Mouse (Mus musculus): ENCODE data around the gene Nap1l1. TPM values are rescaled to one million over a fixed set of nuclear protein-coding genes. Genes with fewer than 3 reads are reported as not detected.
A peak's percentile ranks its signal among the peaks of the same experiment; 100 is the strongest.
"Not testable (repeated sequence)": the region's sequence is repeated elsewhere in the genome, so short reads cannot be mapped to it uniquely, and the experiment has no call there.

Gene Nap1l1
- 372 and 407 TPM in 2 replicates for polyA plus RNA-seq (2014; fragmentation: Nextera tagmentation; extraction: Ambion mirVana)

DNA sequence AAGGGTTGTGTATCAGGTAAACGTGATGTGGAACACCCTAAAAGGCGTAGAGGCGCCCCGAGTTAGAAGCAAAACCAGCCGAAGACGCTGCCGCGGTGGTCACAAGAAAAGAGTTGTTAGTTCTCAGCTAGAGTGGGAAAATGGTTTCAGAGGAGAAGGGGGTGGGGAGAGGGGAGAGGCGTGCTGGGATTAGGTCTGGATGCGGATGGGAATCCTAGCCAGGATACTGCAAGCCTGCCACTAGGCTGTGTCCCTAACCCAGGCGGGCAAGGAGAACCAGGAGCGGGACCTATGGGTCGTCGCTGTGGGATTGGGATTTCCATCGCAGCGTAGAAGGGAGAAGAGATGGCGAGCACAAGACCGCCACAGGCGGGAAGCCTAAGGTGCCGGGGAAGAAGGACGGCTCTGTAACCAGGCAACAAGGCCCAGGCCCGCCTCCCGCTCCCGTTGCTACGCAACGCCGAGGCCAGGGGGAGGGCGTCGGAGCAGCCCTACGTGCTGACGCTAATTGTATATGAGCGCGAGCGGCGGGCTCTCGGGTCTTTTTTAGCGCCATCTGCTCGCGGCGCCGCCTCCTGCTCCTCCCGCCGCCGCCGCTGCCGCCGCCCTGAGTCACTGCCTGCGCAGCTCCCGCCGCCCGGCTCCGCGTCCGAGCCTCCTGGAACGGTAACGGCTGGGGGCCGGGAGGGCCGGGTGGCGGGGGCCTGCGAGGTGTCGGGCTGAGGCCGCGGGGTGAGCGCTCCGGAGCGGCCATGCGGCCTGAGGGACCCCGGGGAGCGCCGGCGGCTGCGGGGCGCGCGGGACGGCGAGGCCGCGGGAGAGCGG is at the start of gene Nap1l1:
Gene Nap1l1 (plus strand): TSS at position 538 of the 825 bp plus-strand sequence.
- peak within 1 kb of the TSS; percentile 60 for H3K4me2 ChIP-seq (replicated peaks; ENCODE audit: low read depth, low read length)
- ATAC-seq (ENCODE audit: low FRiP score) = peak; percentile 99
- peak; percentile 99 for DNase-seq (ENCODE audit: low spot score)
- no peaks in the 10 kb centered on the region for H3K27me3 ChIP-seq (ENCODE audit: control insufficient read depth, insufficient read depth, low read length)
- WGBS = under 1% methylated on average over 67 of the region's 80 CpGs
- peaks cover 4% of the 10 kb centered on the region for H3K4me1 ChIP-seq (replicated peaks; ENCODE audit: control insufficient read depth, insufficient read depth, low read length)
- H3K9ac ChIP-seq (ENCODE audit: low read depth, low read length) = peak within 1 kb of the TSS; percentile 94
- H3K36me3 ChIP-seq (ENCODE audit: control insufficient read depth, insufficient read depth, low read length) = no peaks in the 10 kb centered on the region
- no peaks in the 10 kb centered on the region for H3K9me3 ChIP-seq (ENCODE audit: control insufficient read depth, low read length)
- peak within 1 kb of the TSS; percentile 96 for H3K27ac ChIP-seq (ENCODE audit: low read depth, low read length)
- H3K4me3 ChIP-seq (ENCODE audit: low read depth, low read length) = peak within 1 kb of the TSS; percentile 91

DNA sequence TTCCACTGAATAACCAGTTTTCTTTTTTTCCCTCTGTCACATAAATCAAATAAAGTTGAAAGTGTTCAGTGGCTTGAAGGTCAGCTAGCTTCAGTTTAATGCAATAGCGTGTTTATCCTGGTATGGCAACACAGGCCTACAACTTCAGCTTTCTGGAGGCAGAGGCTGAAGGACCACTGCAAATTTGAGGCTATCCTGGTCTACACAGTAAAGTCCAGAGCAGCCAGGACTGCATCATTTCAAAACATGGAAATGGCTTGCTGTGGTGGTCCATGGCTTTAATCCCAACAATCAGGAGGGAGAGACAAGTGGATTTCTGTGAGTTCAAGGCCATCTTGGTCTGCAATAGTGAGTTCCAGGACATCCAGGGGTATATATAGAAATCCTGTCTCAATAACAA is 46.5 kb upstream of the Nap1l1 start:
- H3K4me3 ChIP-seq (ENCODE audit: low read depth, low read length) = no peak overlapping the region
- H3K36me3 ChIP-seq (ENCODE audit: control insufficient read depth, insufficient read depth, low read length) = no peaks in the 10 kb centered on the region
- 97% methylated on average over 1 of the region's 1 CpGs for WGBS

GRCm38 (mm10) chr10:111433502-111433901 is 39.5 kb upstream of the Nap1l1 start:
- Histone ChIP-seq H3K4me3 (ENCODE audit: low read depth, low read length) (no peak overlapping the region), H3K4me1 (replicated peaks; ENCODE audit: control insufficient read depth, insufficient read depth, low read length) (no peaks in the 10 kb centered on the region), H3K36me3 (ENCODE audit: control insufficient read depth, insufficient read depth, low read length) (no peaks in the 10 kb centered on the region), H3K27ac (ENCODE audit: low read depth, low read length) (no peak overlapping the region), H3K27me3 (ENCODE audit: control insufficient read depth, insufficient read depth, low read length) (no peaks in the 10 kb centered on the region), H3K4me2 (replicated peaks; ENCODE audit: low read depth, low read length) (no peak overlapping the region), H3K9ac (ENCODE audit: low read depth, low read length) (no peak overlapping the region), H3K9me3 (ENCODE audit: control insufficient read depth, low read length) (no peaks in the 10 kb centered on the region)
- DNase-seq (ENCODE audit: low spot score) (no peak), ATAC-seq (ENCODE audit: low FRiP score) (no peak)
- WGBS = 92% methylated on average over 3 of the region's 3 CpGs

More for the DNA sequence above, 46.5 kb upstream of the Nap1l1 start:
- no peaks in the 10 kb centered on the region; the same call in 1 of the 2 replicates for H3K4me1 ChIP-seq (replicated peaks; ENCODE audit: control insufficient read depth, insufficient read depth, low read length)
- no peak overlapping the region for H3K9ac ChIP-seq (ENCODE audit: low read depth, low read length)
- ATAC-seq (ENCODE audit: low FRiP score) = no peak
- no peaks in the 10 kb centered on the region for H3K9me3 ChIP-seq (ENCODE audit: control insufficient read depth, low read length)
- no peak overlapping the region for H3K4me2 ChIP-seq (replicated peaks; ENCODE audit: low read depth, low read length)
- H3K27me3 ChIP-seq (ENCODE audit: control insufficient read depth, insufficient read depth, low read length) = no peaks in the 10 kb centered on the region
- DNase-seq (ENCODE audit: low spot score) = no peak
- H3K27ac ChIP-seq (ENCODE audit: low read depth, low read length) = no peak overlapping the region

DNA sequence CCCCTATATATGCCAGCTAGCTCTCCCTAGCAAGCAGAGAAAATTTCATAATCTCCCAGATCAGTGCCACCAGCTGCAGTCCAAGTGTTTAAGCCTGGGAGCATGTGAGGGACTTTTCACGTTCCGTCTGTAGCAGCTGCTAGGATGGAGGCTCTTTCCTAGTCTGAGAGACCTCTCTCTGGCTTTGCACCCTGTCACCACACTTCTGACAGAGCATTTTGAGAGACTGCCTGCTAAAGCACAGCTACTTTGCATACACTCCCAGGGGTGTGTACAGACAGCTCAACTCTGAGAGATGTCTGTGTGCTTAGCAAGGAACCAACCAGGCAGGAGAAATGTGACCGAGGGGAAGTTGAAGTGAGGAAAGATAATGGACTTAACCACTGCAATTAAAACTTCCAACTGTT is 32.0 kb upstream of the Nap1l1 start:
- no peaks in the 10 kb centered on the region for H3K27me3 ChIP-seq (ENCODE audit: control insufficient read depth, insufficient read depth, low read length)
- no peak overlapping the region for H3K4me3 ChIP-seq (ENCODE audit: low read depth, low read length)
- H3K4me2 ChIP-seq (replicated peaks; ENCODE audit: low read depth, low read length) = no peak overlapping the region
- 78% methylated on average over 3 of the region's 3 CpGs for WGBS
- H3K4me1 ChIP-seq (replicated peaks; ENCODE audit: control insufficient read depth, insufficient read depth, low read length) = no peaks in the 10 kb centered on the region
- no peak for DNase-seq (ENCODE audit: low spot score)
- no peaks in the 10 kb centered on the region for H3K9me3 ChIP-seq (ENCODE audit: control insufficient read depth, low read length)
- no peak for ATAC-seq (ENCODE audit: low FRiP score)
- H3K36me3 ChIP-seq (ENCODE audit: control insufficient read depth, insufficient read depth, low read length) = no peaks in the 10 kb centered on the region
- H3K9ac ChIP-seq (ENCODE audit: low read depth, low read length) = no peak overlapping the region
- no peak overlapping the region for H3K27ac ChIP-seq (ENCODE audit: low read depth, low read length)

- no peak overlapping the region for H3K4me3 ChIP-seq (ENCODE audit: low read depth, low read length)
- no peaks in the 10 kb centered on the region for H3K4me1 ChIP-seq (replicated peaks; ENCODE audit: control insufficient read depth, insufficient read depth, low read length)
- no peak overlapping the region for H3K27ac ChIP-seq (ENCODE audit: low read depth, low read length)
- ATAC-seq (ENCODE audit: low FRiP score) (no peak), DNase-seq (ENCODE audit: low spot score) (no peak)
- no peak overlapping the region for H3K9ac ChIP-seq (ENCODE audit: low read depth, low read length)
- H3K4me2 ChIP-seq (replicated peaks; ENCODE audit: low read depth, low read length) = no peak overlapping the region
- no peaks in the 10 kb centered on the region for H3K36me3 ChIP-seq (ENCODE audit: control insufficient read depth, insufficient read depth, low read length)
- no peaks in the 10 kb centered on the region for H3K27me3 ChIP-seq (ENCODE audit: control insufficient read depth, insufficient read depth, low read length)
- H3K9me3 ChIP-seq (ENCODE audit: control insufficient read depth, low read length) = no peaks in the 10 kb centered on the region
- WGBS = 72% methylated on average over 9 of the region's 9 CpGs
These were observed 28.8 kb upstream of the Nap1l1 start for GRCm38 (mm10) chr10:111444199-111444598.

DNA sequence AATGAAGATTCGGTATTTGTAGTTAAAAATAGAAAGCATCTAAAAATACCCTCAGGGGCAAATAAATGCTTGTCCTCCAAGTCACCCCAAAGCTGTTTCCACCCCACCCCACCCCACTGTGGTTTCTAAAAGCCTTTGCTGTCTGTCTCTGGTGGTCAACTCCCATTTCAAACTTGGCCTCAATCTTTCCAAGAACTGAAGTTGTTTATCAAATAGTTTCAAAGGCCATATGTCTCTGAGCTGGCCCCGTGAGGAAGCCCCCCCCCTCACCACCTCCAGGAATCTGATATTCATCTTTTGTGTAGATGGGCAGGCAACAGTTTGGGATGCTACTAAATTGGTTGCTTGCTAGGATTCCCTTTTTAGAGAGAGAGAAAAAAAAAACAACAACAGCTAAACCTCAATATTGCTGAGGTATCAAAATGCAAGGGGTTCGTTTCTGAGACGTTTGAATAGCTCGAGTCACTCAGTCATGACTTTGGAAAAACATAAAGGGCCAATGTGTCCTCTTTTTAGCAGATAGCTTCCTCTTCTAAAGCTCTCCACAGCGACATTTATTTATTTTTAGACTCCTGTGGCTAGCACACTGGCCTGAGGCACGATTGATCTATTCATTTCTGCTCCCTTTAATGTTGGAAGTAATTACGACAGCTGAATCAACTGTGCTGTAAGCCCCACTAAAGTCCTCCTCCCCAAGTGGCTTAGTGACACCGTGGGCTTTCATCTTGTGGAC is 26.9 kb upstream of the Nap1l1 start:
- Histone ChIP-seq H3K27me3 (ENCODE audit: control insufficient read depth, insufficient read depth, low read length) (no peaks in the 10 kb centered on the region), H3K4me3 (ENCODE audit: low read depth, low read length) (no peak overlapping the region), H3K36me3 (ENCODE audit: control insufficient read depth, insufficient read depth, low read length) (no peaks in the 10 kb centered on the region), H3K4me1 (replicated peaks; ENCODE audit: control insufficient read depth, insufficient read depth, low read length) (no peaks in the 10 kb centered on the region), H3K4me2 (replicated peaks; ENCODE audit: low read depth, low read length) (no peak overlapping the region), H3K9ac (ENCODE audit: low read depth, low read length) (no peak overlapping the region), H3K27ac (ENCODE audit: low read depth, low read length) (no peak overlapping the region), H3K9me3 (ENCODE audit: control insufficient read depth, low read length) (no peaks in the 10 kb centered on the region)
- DNase-seq (ENCODE audit: low spot score) (no peak), ATAC-seq (ENCODE audit: low FRiP score) (no peak)
- 50% methylated on average over 9 of the region's 9 CpGs for WGBS

GRCm38 (mm10) chr10:111446672-111447008 is 26.4 kb upstream of the Nap1l1 start:
- WGBS = 81% methylated on average over 3 of the region's 3 CpGs
- ATAC-seq (ENCODE audit: low FRiP score); H3K27ac ChIP-seq (ENCODE audit: low read depth, low read length): not testable (repeated sequence)

DNA sequence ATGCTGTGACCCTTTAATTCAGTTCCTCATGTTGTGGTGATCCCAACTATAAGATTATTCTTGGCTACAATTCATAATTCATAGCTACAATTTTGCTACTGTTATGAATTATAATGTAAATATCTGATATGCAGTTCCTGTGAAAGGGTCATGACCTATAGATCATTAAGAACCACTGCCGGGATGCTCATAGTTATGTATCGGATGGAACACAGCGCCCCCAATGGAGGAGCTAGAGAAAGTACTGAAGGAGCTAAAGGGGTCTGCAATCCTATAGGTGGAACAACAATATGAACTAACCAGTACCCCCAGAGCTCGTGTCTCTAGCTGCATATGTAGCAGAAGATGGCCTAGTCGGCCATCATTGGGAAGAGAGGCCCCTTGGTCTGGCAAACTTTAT is 23.4 kb upstream of the Nap1l1 start:
- not testable (repeated sequence) for H3K4me2 ChIP-seq (replicated peaks; ENCODE audit: low read depth, low read length); H3K4me1 ChIP-seq (replicated peaks; ENCODE audit: control insufficient read depth, insufficient read depth, low read length); H3K9me3 ChIP-seq (ENCODE audit: control insufficient read depth, low read length); H3K27me3 ChIP-seq (ENCODE audit: control insufficient read depth, insufficient read depth, low read length); H3K36me3 ChIP-seq (ENCODE audit: control insufficient read depth, insufficient read depth, low read length); H3K9ac ChIP-seq (ENCODE audit: low read depth, low read length); H3K27ac ChIP-seq (ENCODE audit: low read depth, low read length); ATAC-seq (ENCODE audit: low FRiP score); DNase-seq (ENCODE audit: low spot score); H3K4me3 ChIP-seq (ENCODE audit: low read depth, low read length)
- WGBS = 66% methylated on average over 5 of the region's 5 CpGs

More at GRCm38 (mm10) chr10:111446672-111447008, 26.4 kb upstream of the Nap1l1 start:
- H3K9me3 ChIP-seq (ENCODE audit: control insufficient read depth, low read length); H3K4me2 ChIP-seq (replicated peaks; ENCODE audit: low read depth, low read length); H3K36me3 ChIP-seq (ENCODE audit: control insufficient read depth, insufficient read depth, low read length); DNase-seq (ENCODE audit: low spot score); H3K9ac ChIP-seq (ENCODE audit: low read depth, low read length); H3K4me3 ChIP-seq (ENCODE audit: low read depth, low read length); H3K27me3 ChIP-seq (ENCODE audit: control insufficient read depth, insufficient read depth, low read length); H3K4me1 ChIP-seq (replicated peaks; ENCODE audit: control insufficient read depth, insufficient read depth, low read length): not testable (repeated sequence)
